ENCODE assay signal across 30 mouse cellular contexts in genomic region chr6:37665576-37665975, GRCm38 (mm10).
A peak's percentile ranks its signal among the peaks of the same experiment; 100 is the strongest.
DNase-seq lines count a peak whose midpoint lies in the region; ATAC-seq and TF ChIP-seq lines count a peak whose summit lies in the region.
"Had no signal": no experiment of that assay in that cellular context is flagged by ENCODE, and none has a peak within 500 bp of the region (broad histone marks: within the 10 kb centered on the region; RNA-seq: fewer than 3 reads in every experiment).

No protein-coding gene starts in this region.

- no peak for ATAC-seq in kidney, postnatal 0 days (replicated peaks; ENCODE audit: low FRiP score, low read depth)
- no peak; the same call in 1 of the 2 replicates for ATAC-seq in kidney, embryonic 16.5 days (ENCODE audit: low FRiP score, low TSS enrichment)
- ATAC-seq: forebrain, embryonic 13.5 days; forebrain, embryonic 16.5 days; hindbrain, postnatal 0 days; Patski had no signal

- H3K4me2 ChIP-seq in kidney, postnatal 0 days (ENCODE audit: low read length), result no peak overlapping the region
- H3K4me2 ChIP-seq in kidney, embryonic 16.5 days (replicated peaks; ENCODE audit: low read depth, low read length), result no peak overlapping the region
- H3K4me2 ChIP-seq: forebrain, embryonic 13.5 days; heart, embryonic 13.5 days; hindbrain, embryonic 14.5 days had no signal

- H3K9me3 ChIP-seq in kidney, postnatal 0 days (replicated peaks; ENCODE audit: low read length), result no peaks in the 10 kb centered on the region
- no peaks in the 10 kb centered on the region for H3K9me3 ChIP-seq in kidney, embryonic 16.5 days (ENCODE audit: low read length)
- H3K9me3 ChIP-seq: forebrain, embryonic 10.5 days; forebrain, embryonic 13.5 days; G1E; heart, embryonic 10.5 days; heart, embryonic 13.5 days had no signal

- H3K36me3 ChIP-seq in kidney, postnatal 0 days (ENCODE audit: insufficient read depth, low read length), result no peaks in the 10 kb centered on the region
- no peaks in the 10 kb centered on the region for H3K36me3 ChIP-seq in kidney, embryonic 16.5 days (ENCODE audit: insufficient read depth, low read length)
- H3K36me3 ChIP-seq: forebrain, embryonic 10.5 days; G1E; heart, embryonic 10.5 days; heart, embryonic 13.5 days had no signal

- no peak overlapping the region for H3K9ac ChIP-seq in kidney, postnatal 0 days (ENCODE audit: low read depth, low read length)
- no peak overlapping the region for H3K9ac ChIP-seq in kidney, embryonic 16.5 days (replicated peaks; ENCODE audit: low read length)
- H3K9ac ChIP-seq: forebrain, embryonic 13.5 days; heart, embryonic 13.5 days; hindbrain, embryonic 14.5 days had no signal

- 30% methylated on average over 5 of the region's 5 CpGs for WGBS in kidney, postnatal 0 days
- WGBS in kidney, embryonic 16.5 days, result 21% methylated on average over 5 of the region's 5 CpGs

- no peak for TF ChIP-seq CTCF in kidney, postnatal 0 days (IDR thresholded peaks at IDR 0.05; ENCODE audit: low read depth)

- H3K4me1 ChIP-seq in kidney, postnatal 0 days (replicated peaks; ENCODE audit: insufficient read depth, low read length), result no peaks in the 10 kb centered on the region
- peaks cover 12% of the 10 kb centered on the region for H3K4me1 ChIP-seq in kidney, embryonic 16.5 days (ENCODE audit: insufficient read depth, low read length)
- H3K4me1 ChIP-seq: forebrain, embryonic 10.5 days; forebrain, embryonic 13.5 days had no signal

- H3K27me3 ChIP-seq in kidney, postnatal 0 days (ENCODE audit: insufficient read depth, low read length), result no peaks in the 10 kb centered on the region
- H3K27me3 ChIP-seq in kidney, embryonic 16.5 days (ENCODE audit: insufficient read depth, low read length), result no peaks in the 10 kb centered on the region
- H3K27me3 ChIP-seq: CH12.LX; forebrain, embryonic 13.5 days; heart, embryonic 13.5 days; Patski had no signal

- peak; percentile 15 for DNase-seq in embryo, embryonic 10 days (ENCODE audit: low spot score)
- DNase-seq in embryo, embryonic 9.5 days (ENCODE audit: extremely low spot score), result no peak
- peak; percentile 72 for DNase-seq in kidney, postnatal 0 days (ENCODE audit: low spot score)
- peak; percentile 11 to 14 for DNase-seq in kidney, postnatal 4 days
- DNase-seq in kidney, postnatal 25 days, result no peak
- no peak for DNase-seq in ovary, adult 18-20 months (ENCODE audit: low spot score)
- DNase-seq: adrenal gland, adult 8-10 months; adrenal gland, postnatal 36 days; B cell, adult 2 months; cerebellum, adult 11 months; cerebellum, adult 2 months; cerebellum, adult 9-11 months; cerebellum, postnatal 25 days; embryo, embryonic 11 days; gastrocnemius, postnatal 10 days; gastrocnemius, postnatal 36 days; heart, adult 2 months; heart, postnatal 14 days; heart, postnatal 4 days had no signal

- H3K27ac ChIP-seq in kidney, postnatal 0 days, result 0 out of 2 replicates have a peak overlapping the region, but pooled peaks have one; percentile 19
- no peak overlapping the region for H3K27ac ChIP-seq in kidney, embryonic 16.5 days (ENCODE audit: low read length)
- H3K27ac ChIP-seq: forebrain, embryonic 10.5 days; forebrain, embryonic 13.5 days; heart, adult 2 months; heart, embryonic 10.5 days; heart, embryonic 13.5 days; hindbrain, embryonic 14.5 days; hindbrain, postnatal 0 days had no signal

- no peak overlapping the region for H3K4me3 ChIP-seq in kidney, postnatal 0 days (replicated peaks; ENCODE audit: low read depth, low read length)
- H3K4me3 ChIP-seq in kidney, embryonic 16.5 days (ENCODE audit: low read length), result no peak overlapping the region
- H3K4me3 ChIP-seq: forebrain, embryonic 10.5 days; forebrain, embryonic 13.5 days; heart, adult 2 months; heart, embryonic 10.5 days; heart, embryonic 13.5 days had no signal

Comparison
In these comparisons a context has a peak if more than half of its experiments do, and no peak if none do; other contexts are left out.
1. DNase-seq: peak in embryo, embryonic 10 days (single experiment), kidney, postnatal 0 days (single experiment) and kidney, postnatal 4 days (2 of 2); none in embryo, embryonic 9.5 days (single experiment), kidney, postnatal 25 days (0 of 2) and ovary, adult 18-20 months (single experiment).